Mouse (Mus musculus): ENCODE measurements around the gene Smyd4. TPM values are rescaled to one million over a fixed set of nuclear protein-coding genes. Genes with fewer than 3 reads are reported as not detected.
A peak's percentile ranks its signal among the peaks of the same experiment; 100 is the strongest.

Gene Smyd4
- polyA plus RNA-seq, 1 experiment from 2014 or later = 13.9 TPM

GRCm38 (mm10) chr11:75415994-75416393 lies 67.8 kb downstream of the Smyd4 start:
- ATAC-seq (ENCODE audit: low FRiP score) = no peak
- WGBS = 91% methylated on average over 13 of the region's 13 CpGs
- Histone ChIP-seq H3K27ac (ENCODE audit: low read depth, low read length) (no peak overlapping the region), H3K4me3 (ENCODE audit: low read depth, low read length) (no peak overlapping the region), H3K4me1 (replicated peaks; ENCODE audit: control insufficient read depth, insufficient read depth, low read length) (no peaks in the 10 kb centered on the region), H3K27me3 (ENCODE audit: control insufficient read depth, insufficient read depth, low read length) (no peaks in the 10 kb centered on the region), H3K9me3 (ENCODE audit: control insufficient read depth, low read length) (no peaks in the 10 kb centered on the region), H3K4me2 (replicated peaks; ENCODE audit: low read depth, low read length) (no peak overlapping the region), H3K9ac (ENCODE audit: low read depth, low read length) (no peak overlapping the region), H3K36me3 (ENCODE audit: control insufficient read depth, insufficient read depth, low read length) (no peaks in the 10 kb centered on the region)
- DNase-seq (ENCODE audit: low spot score) = no peak

GRCm38 (mm10) chr11:75420037-75420436 lies 71.8 kb downstream of the Smyd4 start:
- ATAC-seq (ENCODE audit: low FRiP score) (no peak), DNase-seq (ENCODE audit: low spot score) (no peak)
- no peaks in the 10 kb centered on the region for H3K27me3 ChIP-seq (ENCODE audit: control insufficient read depth, insufficient read depth, low read length)
- H3K9me3 ChIP-seq (ENCODE audit: control insufficient read depth, low read length) = no peaks in the 10 kb centered on the region
- H3K36me3 ChIP-seq (ENCODE audit: control insufficient read depth, insufficient read depth, low read length) = no peaks in the 10 kb centered on the region
- WGBS = 81% methylated on average over 7 of the region's 7 CpGs
- H3K9ac ChIP-seq (ENCODE audit: low read depth, low read length) = no peak overlapping the region
- no peak overlapping the region for H3K4me3 ChIP-seq (ENCODE audit: low read depth, low read length)
- no peak overlapping the region for H3K4me2 ChIP-seq (replicated peaks; ENCODE audit: low read depth, low read length)
- no peak overlapping the region for H3K27ac ChIP-seq (ENCODE audit: low read depth, low read length)
- peaks cover 3% of the 10 kb centered on the region; the same call in 1 of the 2 replicates for H3K4me1 ChIP-seq (replicated peaks; ENCODE audit: control insufficient read depth, insufficient read depth, low read length)

- Histone ChIP-seq H3K27ac (ENCODE audit: low read depth, low read length) (no peak overlapping the region), H3K27me3 (ENCODE audit: control insufficient read depth, insufficient read depth, low read length) (no peaks in the 10 kb centered on the region)
Observed at GRCm38 (mm10) chr11:75420810-75421374, 72.7 kb downstream of the Smyd4 start.

GRCm38 (mm10) chr11:75421375-75422012 lies 73.3 kb downstream of the Smyd4 start:
- H3K27ac ChIP-seq (ENCODE audit: low read depth, low read length) = no peak overlapping the region
- WGBS = 36% methylated on average over 6 of the region's 6 CpGs
- ATAC-seq (ENCODE audit: low FRiP score) = no peak

More at GRCm38 (mm10) chr11:75420810-75421374, 72.7 kb downstream of the Smyd4 start:
- H3K9ac ChIP-seq (ENCODE audit: low read depth, low read length) = no peak overlapping the region
- WGBS = 56% methylated on average over 5 of the region's 5 CpGs
- ATAC-seq (ENCODE audit: low FRiP score) (no peak), DNase-seq (ENCODE audit: low spot score) (no peak)
- H3K9me3 ChIP-seq (ENCODE audit: control insufficient read depth, low read length) = no peaks in the 10 kb centered on the region
- peaks cover 3% of the 10 kb centered on the region; the same call in 1 of the 2 replicates for H3K4me1 ChIP-seq (replicated peaks; ENCODE audit: control insufficient read depth, insufficient read depth, low read length)
- no peak overlapping the region for H3K4me3 ChIP-seq (ENCODE audit: low read depth, low read length)
- H3K4me2 ChIP-seq (replicated peaks; ENCODE audit: low read depth, low read length) = no peak overlapping the region
- H3K36me3 ChIP-seq (ENCODE audit: control insufficient read depth, insufficient read depth, low read length) = no peaks in the 10 kb centered on the region

DNA sequence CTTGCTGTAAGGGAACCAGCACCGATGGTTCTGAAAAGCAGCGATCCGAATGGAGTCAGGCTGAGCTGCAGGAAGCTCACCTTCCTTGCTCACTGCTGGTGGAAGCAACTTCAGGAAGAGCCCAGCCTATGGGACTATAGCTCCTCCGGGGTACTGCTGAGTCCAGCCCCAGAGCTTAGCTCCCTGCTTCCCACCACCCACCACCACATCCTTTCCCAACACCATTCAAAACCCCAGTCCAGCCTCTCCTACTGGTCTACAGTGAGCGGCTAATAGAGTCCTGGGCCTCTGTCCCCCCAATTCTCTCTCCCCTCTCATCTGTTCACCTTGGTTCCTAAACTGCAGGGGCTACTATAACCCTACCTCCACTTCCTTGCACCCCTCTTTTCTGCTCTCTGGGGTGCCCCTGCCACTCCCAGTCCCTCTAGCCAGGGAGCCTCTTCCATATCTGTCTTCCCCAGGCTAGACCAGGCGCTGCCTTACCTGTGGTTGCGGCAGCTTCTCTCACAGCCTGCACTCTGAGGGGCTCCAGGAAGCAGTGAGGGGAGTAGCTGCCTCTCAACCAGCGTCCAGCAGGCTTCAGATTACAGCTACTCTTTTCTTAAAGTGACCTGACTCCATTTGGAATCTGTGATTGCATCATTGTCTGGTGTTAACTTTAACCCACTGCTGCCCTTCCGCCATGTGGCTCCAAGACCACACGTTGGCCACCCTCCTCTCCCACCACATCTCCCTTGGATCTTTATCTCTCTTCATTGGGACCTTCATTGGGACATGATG lies 74.0 kb downstream of the Smyd4 start, which contains the start of gene Serpinf1:
Gene Serpinf1 (minus strand): TSS at position 689 of the 780 bp plus-strand sequence.
- 38% methylated on average over 10 of the region's 10 CpGs for WGBS
- Histone ChIP-seq H3K4me2 (replicated peaks; ENCODE audit: low read depth, low read length) (peak within 1 kb of the TSS; percentile 6; the same call in 1 of the 2 replicates), H3K36me3 (ENCODE audit: control insufficient read depth, insufficient read depth, low read length) (no peaks in the 10 kb centered on the region), H3K9me3 (ENCODE audit: control insufficient read depth, low read length) (no peaks in the 10 kb centered on the region), H3K27me3 (ENCODE audit: control insufficient read depth, insufficient read depth, low read length) (no peaks in the 10 kb centered on the region), H3K4me1 (replicated peaks; ENCODE audit: control insufficient read depth, insufficient read depth, low read length) (peaks cover 3% of the 10 kb centered on the region; the same call in 1 of the 2 replicates), H3K4me3 (ENCODE audit: low read depth, low read length) (peak within 1 kb of the TSS; percentile 21; the same call in 1 of the 2 replicates), H3K27ac (ENCODE audit: low read depth, low read length) (no peak within 1 kb of the TSS), H3K9ac (ENCODE audit: low read depth, low read length) (no peak within 1 kb of the TSS)
- ATAC-seq (ENCODE audit: low FRiP score) (no peak), DNase-seq (ENCODE audit: low spot score) (peak; percentile 23)

More at GRCm38 (mm10) chr11:75421375-75422012, 73.3 kb downstream of the Smyd4 start:
- peak overlapping the region; percentile 6; the same call in 1 of the 2 replicates for H3K4me2 ChIP-seq (replicated peaks; ENCODE audit: low read depth, low read length)
- H3K4me3 ChIP-seq (ENCODE audit: low read depth, low read length) = peak overlapping the region; percentile 21; the same call in 1 of the 2 replicates
- H3K9ac ChIP-seq (ENCODE audit: low read depth, low read length) = no peak overlapping the region
- peak; percentile 24 for DNase-seq (ENCODE audit: low spot score)
- H3K27me3 ChIP-seq (ENCODE audit: control insufficient read depth, insufficient read depth, low read length) = no peaks in the 10 kb centered on the region
- no peaks in the 10 kb centered on the region for H3K9me3 ChIP-seq (ENCODE audit: control insufficient read depth, low read length)
- H3K4me1 ChIP-seq (replicated peaks; ENCODE audit: control insufficient read depth, insufficient read depth, low read length) = peaks cover 3% of the 10 kb centered on the region; the same call in 1 of the 2 replicates
- H3K36me3 ChIP-seq (ENCODE audit: control insufficient read depth, insufficient read depth, low read length) = no peaks in the 10 kb centered on the region

- no peak for DNase-seq (ENCODE audit: low spot score)
- Histone ChIP-seq H3K4me2 (replicated peaks; ENCODE audit: low read depth, low read length) (no peak overlapping the region), H3K9ac (ENCODE audit: low read depth, low read length) (no peak overlapping the region), H3K9me3 (ENCODE audit: control insufficient read depth, low read length) (no peaks in the 10 kb centered on the region), H3K27me3 (ENCODE audit: control insufficient read depth, insufficient read depth, low read length) (no peaks in the 10 kb centered on the region), H3K27ac (ENCODE audit: low read depth, low read length) (no peak overlapping the region), H3K4me3 (ENCODE audit: low read depth, low read length) (no peak overlapping the region), H3K36me3 (ENCODE audit: control insufficient read depth, insufficient read depth, low read length) (no peaks in the 10 kb centered on the region), H3K4me1 (replicated peaks; ENCODE audit: control insufficient read depth, insufficient read depth, low read length) (peaks cover 3% of the 10 kb centered on the region; the same call in 1 of the 2 replicates)
- WGBS = 89% methylated on average over 3 of the region's 3 CpGs
- no peak for ATAC-seq (ENCODE audit: low FRiP score)
Observed at GRCm38 (mm10) chr11:75423091-75423490, 74.9 kb downstream of the Smyd4 start.

DNA sequence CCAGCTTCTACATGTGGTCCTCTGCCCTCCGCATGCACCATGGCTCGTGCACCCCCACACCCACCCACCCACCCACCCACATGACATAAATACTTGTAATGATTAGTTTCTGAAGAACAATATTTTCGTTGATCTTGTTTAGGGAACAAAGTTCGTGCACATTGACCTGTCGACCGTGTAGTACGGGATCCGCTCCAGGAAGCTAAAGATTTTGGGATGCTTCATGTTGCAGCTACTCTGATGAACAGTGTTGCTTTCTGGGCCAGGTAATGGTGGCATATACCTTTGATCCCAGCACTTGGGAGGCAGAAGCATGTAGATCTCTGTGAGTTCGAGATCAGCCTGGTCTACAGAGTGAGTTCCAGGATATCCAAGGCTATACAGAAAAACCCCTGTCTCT lies 75.8 kb downstream of the Smyd4 start:
- H3K9ac ChIP-seq (ENCODE audit: low read depth, low read length) = no peak overlapping the region
- no peaks in the 10 kb centered on the region for H3K9me3 ChIP-seq (ENCODE audit: control insufficient read depth, low read length)
- H3K27me3 ChIP-seq (ENCODE audit: control insufficient read depth, insufficient read depth, low read length) = no peaks in the 10 kb centered on the region
- DNase-seq (ENCODE audit: low spot score) (no peak), ATAC-seq (ENCODE audit: low FRiP score) (no peak)
- no peaks in the 10 kb centered on the region for H3K36me3 ChIP-seq (ENCODE audit: control insufficient read depth, insufficient read depth, low read length)
- WGBS = 92% methylated on average over 9 of the region's 9 CpGs
- no peak overlapping the region for H3K27ac ChIP-seq (ENCODE audit: low read depth, low read length)
- no peak overlapping the region for H3K4me3 ChIP-seq (ENCODE audit: low read depth, low read length)
- H3K4me2 ChIP-seq (replicated peaks; ENCODE audit: low read depth, low read length) = no peak overlapping the region
- peaks cover 3% of the 10 kb centered on the region; the same call in 1 of the 2 replicates for H3K4me1 ChIP-seq (replicated peaks; ENCODE audit: control insufficient read depth, insufficient read depth, low read length)

DNA sequence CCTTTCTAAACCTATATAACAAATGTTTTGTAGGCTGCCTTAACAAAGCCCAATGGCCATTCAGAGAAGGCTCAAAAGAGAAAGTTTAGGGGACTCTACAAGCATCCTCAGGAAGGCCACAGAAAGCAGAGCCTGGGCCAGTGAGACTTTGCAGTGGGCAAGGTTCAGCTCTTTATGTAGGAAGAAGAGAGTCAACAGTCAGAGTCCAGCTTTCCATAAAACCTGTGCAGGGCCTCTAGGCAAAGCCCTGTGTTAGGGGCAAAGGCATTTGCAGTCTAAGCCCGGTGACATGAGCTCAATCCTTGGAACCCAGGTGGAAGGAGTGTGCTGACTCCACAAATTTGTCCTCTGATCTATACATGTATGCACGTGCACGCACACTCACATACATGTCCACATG lies 76.2 kb downstream of the Smyd4 start:
- Histone ChIP-seq H3K27me3 (ENCODE audit: control insufficient read depth, insufficient read depth, low read length) (no peaks in the 10 kb centered on the region), H3K4me3 (ENCODE audit: low read depth, low read length) (no peak overlapping the region), H3K4me1 (replicated peaks; ENCODE audit: control insufficient read depth, insufficient read depth, low read length) (peaks cover 3% of the 10 kb centered on the region; the same call in 1 of the 2 replicates), H3K36me3 (ENCODE audit: control insufficient read depth, insufficient read depth, low read length) (no peaks in the 10 kb centered on the region), H3K9me3 (ENCODE audit: control insufficient read depth, low read length) (no peaks in the 10 kb centered on the region), H3K27ac (ENCODE audit: low read depth, low read length) (no peak overlapping the region), H3K9ac (ENCODE audit: low read depth, low read length) (no peak overlapping the region), H3K4me2 (replicated peaks; ENCODE audit: low read depth, low read length) (no peak overlapping the region)
- ATAC-seq (ENCODE audit: low FRiP score) (no peak), DNase-seq (ENCODE audit: low spot score) (no peak)
- 96% methylated on average over 3 of the region's 3 CpGs for WGBS

Data from hindbrain, embryonic 11.5 days (tissue).